10 mouse cellular contexts compared by ENCODE assay signal in the genomic region with DNA sequence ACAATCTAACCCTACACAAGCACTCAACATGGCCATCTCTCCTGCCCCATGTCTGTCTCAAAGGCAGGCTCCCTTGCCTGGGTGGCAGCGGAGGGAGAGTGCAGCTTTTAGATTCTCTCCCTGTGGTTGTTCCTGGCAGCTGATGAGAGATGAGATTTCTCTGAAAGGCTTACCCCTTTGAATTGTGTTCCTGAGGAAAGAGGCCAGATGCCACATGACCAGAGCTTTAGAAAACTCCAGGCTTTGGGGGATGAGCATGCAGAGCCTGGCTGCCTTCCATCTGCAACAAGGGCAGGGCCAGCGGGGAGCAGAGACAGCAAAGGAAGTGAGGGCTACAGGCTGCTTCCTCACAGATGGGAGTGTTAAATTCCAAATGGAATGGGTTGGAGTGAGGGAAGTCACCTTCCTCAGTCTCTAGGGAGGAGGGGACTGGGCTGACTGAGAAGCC. TPM values are rescaled to one million over a fixed set of nuclear protein-coding genes. Genes with fewer than 3 reads are reported as not detected.
A peak's percentile ranks its signal among the peaks of the same experiment; 100 is the strongest.
DNase-seq lines count a peak whose midpoint lies in the region; ATAC-seq and TF ChIP-seq lines count a peak whose summit lies in the region.
"Had no signal": no experiment of that assay in that cellular context is flagged by ENCODE, and none has a peak within 500 bp of the region (broad histone marks: within the 10 kb centered on the region; RNA-seq: fewer than 3 reads in every experiment).

No protein-coding gene starts in this region.

- no peaks in the 10 kb centered on the region for H3K9me3 ChIP-seq in heart, embryonic 12.5 days (replicated peaks)
- H3K9me3 ChIP-seq: embryonic facial prominence, embryonic 15.5 days had no signal

- 7% methylated on average over 2 of the region's 2 CpGs for WGBS in heart, embryonic 12.5 days
- whole genome bisulfite sequencing in olfactory bulb, adult 2 months: 39% methylated on average over 2 of the region's 2 CpGs

- ATAC-seq in heart, embryonic 12.5 days (ENCODE audit: insufficient number of reproducible peaks, low FRiP score): peak; percentile 72

- TF ChIP-seq CTCF in olfactory bulb, adult 2 months (IDR thresholded peaks at IDR 0.05; ENCODE audit: insufficient read depth, low read depth, low read length): no peak

- H3K36me3 ChIP-seq in heart, embryonic 12.5 days: no peaks in the 10 kb centered on the region
- H3K36me3 ChIP-seq: embryonic facial prominence, embryonic 15.5 days had no signal

- DNase-seq in kidney, postnatal 10 days: peak; percentile 68
- no peak for DNase-seq in kidney, adult 18-20 months
- DNase-seq in cerebellum, adult 8-10 months: peak; percentile 91
- peak; percentile 68 for DNase-seq in layer of hippocampus, adult 9-11 months
- DNase-seq in gastrocnemius, adult 18-20 months (ENCODE audit: low spot score): no peak
- no peak for DNase-seq in spleen, postnatal 36 days (ENCODE audit: low spot score in 2 of 2)

- no peaks in the 10 kb centered on the region for H3K27me3 ChIP-seq in heart, embryonic 12.5 days (replicated peaks)
- H3K27me3 ChIP-seq: embryonic facial prominence, embryonic 15.5 days had no signal

- H3K4me2 ChIP-seq in heart, embryonic 12.5 days: no peak overlapping the region
- H3K4me2 ChIP-seq: embryonic facial prominence, embryonic 15.5 days had no signal

- H3K9ac ChIP-seq in heart, embryonic 12.5 days: no peak overlapping the region
- H3K9ac ChIP-seq: embryonic facial prominence, embryonic 15.5 days had no signal

- no peak for TF ChIP-seq POLR2A in olfactory bulb, adult 2 months (IDR thresholded peaks at IDR 0.05; ENCODE audit: insufficient read depth, low read depth, low read length)

- H3K4me3 ChIP-seq in heart, embryonic 12.5 days: no peak overlapping the region
- H3K4me3 ChIP-seq in olfactory bulb, adult 2 months (ENCODE audit: insufficient read depth, low read depth, low read length): no peak overlapping the region
- H3K4me3 ChIP-seq: embryonic facial prominence, embryonic 15.5 days had no signal

- H3K27ac ChIP-seq in heart, embryonic 12.5 days (ENCODE audit: poor library complexity, severe bottlenecking): peak overlapping the region; percentile 58
- 0 out of 2 replicates have a peak overlapping the region, but pooled peaks have one; percentile 46 for H3K27ac ChIP-seq in olfactory bulb, adult 2 months (ENCODE audit: insufficient read depth, low read depth, low read length)
- H3K27ac ChIP-seq: embryonic facial prominence, embryonic 15.5 days; macrophage had no signal

- peaks cover 4% of the 10 kb centered on the region; the same call in 1 of the 2 replicates for H3K4me1 ChIP-seq in heart, embryonic 12.5 days (replicated peaks)
- peaks cover 6% of the 10 kb centered on the region for H3K4me1 ChIP-seq in olfactory bulb, adult 2 months (ENCODE audit: control insufficient read depth, insufficient read depth, low read length)
- H3K4me1 ChIP-seq: embryonic facial prominence, embryonic 15.5 days had no signal

RNA-seq across cellular contexts. Expression of gene Rbfox1, which starts 26.7 kb away (rescaled TPM):
- 2.2 and 3.0 TPM in 2 replicates for polyA plus RNA-seq in heart, embryonic 12.5 days (2016; fragmentation: Nextera tagmentation; extraction: Ambion mirVana)
- not detected in 2 replicates for polyA plus RNA-seq in olfactory bulb, adult 2 months (2012; ENCODE audit: insufficient read depth, insufficient read length, low replicate concordance, missing spikeins)
- 100 to 1,000 TPM; 228 to 232 TPM for total RNA-seq in gastrocnemius, adult 18-20 months (2021)
- polyA plus RNA-seq: macrophage had no signal

Comparison
In these comparisons a context has a peak if more than half of its experiments do, and no peak if none do; other contexts are left out.
1. DNase-seq: peak in kidney, postnatal 10 days (single experiment), cerebellum, adult 8-10 months (single experiment) and layer of hippocampus, adult 9-11 months (single experiment); none in kidney, adult 18-20 months (single experiment), gastrocnemius, adult 18-20 months (single experiment) and spleen, postnatal 36 days (0 of 2).